Mouse (Mus musculus) embryonic facial prominence, embryonic 12.5 days (tissue): Measurements from ENCODE around the gene Gm10142. TPM values are rescaled to one million over a fixed set of nuclear protein-coding genes. Genes with fewer than 3 reads are reported as not detected.
A peak's percentile ranks its signal among the peaks of the same experiment; 100 is the strongest.
"Not testable (repeated sequence)": the region's sequence is repeated elsewhere in the genome, so short reads cannot be mapped to it uniquely, and the experiment has no call there.

Source experiments
- ATAC-seq: fragments of 200-750 bp; cut with Nextera tagmentation; 2 replicates; pipeline ENCODE4 v1.8.0; 2017; ENCODE audit not compliant: insufficient number of reproducible peaks, insufficient read depth, low FRiP score, low TSS enrichment
- H3K27ac ChIP-seq: fragments of 300-500 bp; sonication (generic); 2 replicates; pipeline ENCODE4 v1.5.1; 2016; ENCODE audit warnings: mild to moderate bottlenecking
- H3K27me3 ChIP-seq: fragments of 300-500 bp; sonication (generic); 2 replicates; pipeline ENCODE4 v1.6.1; 2016; ENCODE audit warnings: mild to moderate bottlenecking, moderate library complexity
- H3K36me3 ChIP-seq: fragments of 300-500 bp; sonication (generic); 2 replicates; pipeline ENCODE4 v1.6.1; 2016; ENCODE audit warnings: mild to moderate bottlenecking
- H3K4me1 ChIP-seq: fragments of 300-500 bp; sonication (generic); 2 replicates; pipeline ENCODE4 v1.6.1; 2016
- H3K4me2 ChIP-seq: fragments of 300-500 bp; sonication (generic); replicated peaks from 2 replicates; pipeline ENCODE4 v1.6.1; 2016; ENCODE audit warnings: mild to moderate bottlenecking, moderate library complexity
- H3K4me3 ChIP-seq: fragments of 300-500 bp; sonication (generic); 2 replicates; pipeline ENCODE4 v1.5.1; 2016; ENCODE audit warnings: mild to moderate bottlenecking
- H3K9ac ChIP-seq: fragments of 300-500 bp; sonication (generic); 2 replicates; pipeline ENCODE4 v1.6.1; 2016; ENCODE audit warnings: mild to moderate bottlenecking, moderate library complexity
- H3K9me3 ChIP-seq: fragments of 300-500 bp; sonication (generic); 2 replicates; pipeline ENCODE4 v1.6.1; 2016; ENCODE audit warnings: mild to moderate bottlenecking, moderate library complexity
- WGBS: fragments of 180-500 bp; shearing (Covaris S2); methylation state at CpG from one replicate; pipeline ENCODE4 v1.1.7; 2016; 5-methylcytosine and 5-hydroxymethylcytosine counted together
- polyA plus RNA-seq: library from polyadenylated mRNA; unstranded; fragments of >200 nt; fragmentation: Nextera tagmentation; extraction: Ambion mirVana; gene quantifications from 2 replicates; pipeline ENCODE4 v1.2.1, GENCODE M21; 2016

Gene Gm10142
- polyA plus RNA-seq = not detected in 2 replicates

DNA sequence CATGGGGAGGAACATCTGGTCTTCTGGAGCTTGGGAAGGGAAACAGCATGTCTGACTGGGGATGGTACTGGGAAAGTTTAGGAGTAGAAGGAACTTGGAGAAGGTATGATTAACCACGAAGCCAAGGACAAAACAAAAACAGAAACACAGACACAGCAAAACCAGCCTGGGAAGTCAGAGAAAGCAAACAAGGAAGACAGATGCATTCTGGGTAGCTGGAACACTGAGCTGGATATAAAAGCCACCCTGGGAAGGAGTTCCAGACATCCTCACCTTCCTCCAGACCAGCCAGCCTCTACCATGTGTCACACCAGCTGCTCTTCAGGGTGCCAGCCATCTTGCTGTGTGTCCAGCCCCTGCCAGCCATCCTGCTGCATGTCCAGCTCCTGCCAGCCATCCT lies at the start of gene Gm10142:
Gene Gm10142, plus strand, starts transcription at position 301 of the 400 bp plus-strand sequence.
- H3K9ac ChIP-seq = no peak within 1 kb of the TSS
- H3K36me3 ChIP-seq = no peaks in the 10 kb centered on the region
- no peaks in the 10 kb centered on the region; the same call in 1 of the 2 replicates for H3K9me3 ChIP-seq
- 63% methylated on average over 1 of the region's 1 CpGs for WGBS
- H3K4me3 ChIP-seq = no peak within 1 kb of the TSS
- H3K27ac ChIP-seq = no peak within 1 kb of the TSS
- no peaks in the 10 kb centered on the region for H3K27me3 ChIP-seq
- no peak for ATAC-seq
- H3K4me1 ChIP-seq = no peaks in the 10 kb centered on the region
- no peak within 1 kb of the TSS for H3K4me2 ChIP-seq

DNA sequence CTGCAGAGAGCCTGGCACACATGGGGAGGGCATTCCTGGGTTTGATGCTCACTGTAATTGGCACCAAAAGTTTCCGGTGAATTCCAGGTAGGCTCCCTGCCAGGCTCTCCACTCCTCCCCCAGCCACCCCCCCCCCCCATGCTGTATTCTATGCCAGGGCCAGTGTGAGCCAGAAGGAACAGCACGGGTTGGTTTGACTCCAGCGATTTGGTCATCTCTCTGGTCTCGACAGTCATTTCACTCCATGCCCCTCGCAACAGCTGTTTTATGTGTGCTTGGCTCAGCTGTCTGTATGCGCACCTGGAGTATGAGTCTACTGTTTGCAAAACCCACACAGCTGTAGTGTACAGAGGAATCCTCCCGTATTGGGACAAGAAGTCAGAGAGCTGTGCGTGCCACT lies 49.3 kb upstream of the Gm10142 start:
- H3K27ac ChIP-seq = no peak overlapping the region
- ATAC-seq = no peak
- H3K9ac ChIP-seq = no peak overlapping the region
- no peaks in the 10 kb centered on the region for H3K27me3 ChIP-seq
- H3K36me3 ChIP-seq = no peaks in the 10 kb centered on the region
- no peaks in the 10 kb centered on the region for H3K4me1 ChIP-seq
- WGBS = 87% methylated on average over 8 of the region's 8 CpGs
- no peaks in the 10 kb centered on the region for H3K9me3 ChIP-seq
- H3K4me3 ChIP-seq = no peak overlapping the region
- no peak overlapping the region for H3K4me2 ChIP-seq

DNA sequence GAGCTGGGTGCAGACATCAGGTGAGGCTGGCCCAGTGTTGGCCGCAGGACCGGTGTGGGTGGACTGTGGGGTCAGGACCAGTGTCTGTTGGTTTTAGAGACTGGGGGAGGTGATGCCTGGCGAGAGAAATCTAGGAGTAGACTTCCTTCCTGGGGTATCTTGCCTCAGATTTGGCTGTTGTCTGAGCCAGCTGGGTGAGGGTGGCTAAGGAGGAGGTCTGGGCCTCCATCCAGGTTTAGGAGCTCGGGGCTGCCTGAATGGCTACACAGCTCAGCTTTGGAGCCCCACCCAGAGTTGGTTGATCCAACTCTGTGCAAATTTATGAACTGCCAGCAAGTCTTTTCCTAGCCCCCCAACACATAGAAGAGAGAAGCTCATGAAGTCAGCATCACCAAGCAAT lies 48.2 kb upstream of the Gm10142 start:
- no peaks in the 10 kb centered on the region for H3K9me3 ChIP-seq
- 94% methylated on average over 4 of the region's 4 CpGs for WGBS
- no peaks in the 10 kb centered on the region for H3K27me3 ChIP-seq
- H3K27ac ChIP-seq = no peak overlapping the region
- no peaks in the 10 kb centered on the region for H3K36me3 ChIP-seq
- no peak for ATAC-seq
- H3K4me3 ChIP-seq = no peak overlapping the region
- H3K4me1 ChIP-seq = no peaks in the 10 kb centered on the region
- H3K9ac ChIP-seq = no peak overlapping the region
- no peak overlapping the region for H3K4me2 ChIP-seq

DNA sequence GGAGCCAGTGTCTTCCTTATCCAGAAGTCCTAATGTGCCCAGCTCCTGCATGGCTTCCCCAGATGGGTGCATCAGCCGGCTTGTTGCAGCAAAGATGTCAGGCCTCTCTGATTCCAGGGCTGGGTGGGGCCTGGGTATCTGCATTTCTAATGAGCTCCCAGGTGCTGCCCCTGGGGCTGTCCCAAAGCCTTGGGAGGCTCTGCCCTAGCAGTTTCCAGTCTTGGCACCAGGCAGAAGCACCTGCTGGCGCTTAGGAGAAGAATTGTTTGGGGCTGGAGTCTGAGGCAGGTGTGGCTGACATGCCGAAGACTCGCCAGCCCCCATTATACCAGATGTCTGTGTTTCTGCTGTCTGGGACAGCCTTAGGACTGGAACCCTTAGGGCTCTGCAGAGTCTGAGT lies 44.9 kb upstream of the Gm10142 start:
- 73% methylated on average over 4 of the region's 4 CpGs for WGBS
- Histone ChIP-seq H3K4me1 (no peaks in the 10 kb centered on the region), H3K4me3 (no peak overlapping the region), H3K27me3 (peaks cover 6% of the 10 kb centered on the region; the same call in 1 of the 2 replicates), H3K27ac (no peak overlapping the region), H3K36me3 (no peaks in the 10 kb centered on the region), H3K9me3 (no peaks in the 10 kb centered on the region), H3K4me2 (no peak overlapping the region), H3K9ac (no peak overlapping the region)
- no peak for ATAC-seq

DNA sequence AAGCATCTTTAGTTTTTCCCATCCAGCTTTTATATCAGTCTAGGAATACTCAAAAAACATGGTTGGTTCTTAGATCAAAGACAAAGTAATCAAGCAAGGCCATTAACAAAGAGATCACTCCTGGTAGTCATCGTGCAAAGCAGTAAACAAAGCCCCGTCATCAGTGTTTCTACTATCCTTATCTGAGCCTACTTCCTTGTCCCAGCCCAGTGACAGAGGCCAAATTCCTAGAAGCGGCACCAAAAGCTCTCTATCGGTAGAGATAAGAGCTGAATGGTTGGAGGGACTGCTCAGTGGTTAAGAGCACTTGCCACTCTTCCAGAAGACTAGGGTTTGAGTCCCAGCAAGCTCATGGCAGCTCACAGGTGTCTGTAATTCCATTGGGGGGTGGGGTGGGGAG lies 44.1 kb upstream of the Gm10142 start:
- Histone ChIP-seq H3K27ac (no peak overlapping the region), H3K4me1 (no peaks in the 10 kb centered on the region), H3K9me3 (no peaks in the 10 kb centered on the region), H3K9ac (no peak overlapping the region), H3K27me3 (peaks cover 10% of the 10 kb centered on the region), H3K4me3 (no peak overlapping the region), H3K4me2 (no peak overlapping the region), H3K36me3 (no peaks in the 10 kb centered on the region)
- no peak for ATAC-seq
- WGBS = 85% methylated on average over 4 of the region's 4 CpGs

DNA sequence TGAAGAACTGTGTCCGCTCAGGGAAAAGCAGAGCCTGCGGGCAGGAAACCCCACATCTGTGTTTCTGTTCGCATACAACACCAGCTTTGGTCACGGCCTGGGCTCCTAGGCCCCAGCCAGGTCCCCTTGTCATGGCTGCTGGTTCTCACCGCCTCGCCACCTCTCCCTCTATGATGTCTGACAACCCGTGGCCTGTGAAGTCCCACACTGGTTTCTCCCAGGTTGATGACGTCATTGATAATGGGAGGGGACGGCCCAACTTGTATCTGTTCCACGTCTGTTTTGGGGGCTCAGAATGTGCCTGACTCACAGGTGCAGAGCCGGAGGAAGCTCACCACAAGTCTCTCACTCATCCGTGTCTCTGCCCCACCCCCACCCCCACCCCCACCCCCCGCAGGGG lies 41.8 kb upstream of the Gm10142 start:
- H3K9ac ChIP-seq = no peak overlapping the region
- no peak overlapping the region for H3K4me3 ChIP-seq
- no peaks in the 10 kb centered on the region for H3K9me3 ChIP-seq
- peaks cover 32% of the 10 kb centered on the region for H3K27me3 ChIP-seq
- peaks cover 14% of the 10 kb centered on the region; the same call in 1 of the 2 replicates for H3K4me1 ChIP-seq
- no peaks in the 10 kb centered on the region for H3K36me3 ChIP-seq
- ATAC-seq = no peak
- H3K27ac ChIP-seq = no peak overlapping the region
- no peak overlapping the region for H3K4me2 ChIP-seq
- 53% methylated on average over 13 of the region's 13 CpGs for WGBS

DNA sequence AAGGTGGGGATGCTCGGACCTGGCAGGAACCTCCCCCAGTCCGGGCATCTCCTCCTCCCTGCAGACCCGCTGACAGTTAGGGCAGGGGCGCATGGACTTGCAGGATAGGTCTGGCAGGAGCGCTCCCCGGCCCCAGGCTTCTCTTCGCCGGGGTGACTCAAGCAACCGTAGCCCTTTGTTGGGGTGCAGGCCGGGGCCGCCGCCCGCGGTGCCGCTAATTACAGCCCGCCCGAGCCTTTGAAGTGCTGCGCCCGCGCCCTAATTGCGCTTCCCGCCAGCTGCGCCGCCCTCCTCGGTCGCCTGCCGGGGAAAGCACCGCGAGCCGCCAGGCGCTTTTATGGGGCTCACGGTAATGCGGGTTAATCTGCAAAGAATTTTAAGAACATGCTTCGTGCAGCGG lies 38.0 kb upstream of the Gm10142 start:
- ATAC-seq = no peak
- Histone ChIP-seq H3K27ac (0 out of 2 replicates have a peak overlapping the region, but pooled peaks have one; percentile 7), H3K4me2 (peak overlapping the region; percentile 76), H3K4me1 (peaks cover 14% of the 10 kb centered on the region; the same call in 1 of the 2 replicates), H3K9me3 (no peaks in the 10 kb centered on the region), H3K4me3 (peak overlapping the region; percentile 37), H3K9ac (peak overlapping the region; percentile 41; the same call in 1 of the 2 replicates), H3K27me3 (peaks cover 41% of the 10 kb centered on the region), H3K36me3 (no peaks in the 10 kb centered on the region)
- under 1% methylated on average over 35 of the region's 35 CpGs for WGBS

DNA sequence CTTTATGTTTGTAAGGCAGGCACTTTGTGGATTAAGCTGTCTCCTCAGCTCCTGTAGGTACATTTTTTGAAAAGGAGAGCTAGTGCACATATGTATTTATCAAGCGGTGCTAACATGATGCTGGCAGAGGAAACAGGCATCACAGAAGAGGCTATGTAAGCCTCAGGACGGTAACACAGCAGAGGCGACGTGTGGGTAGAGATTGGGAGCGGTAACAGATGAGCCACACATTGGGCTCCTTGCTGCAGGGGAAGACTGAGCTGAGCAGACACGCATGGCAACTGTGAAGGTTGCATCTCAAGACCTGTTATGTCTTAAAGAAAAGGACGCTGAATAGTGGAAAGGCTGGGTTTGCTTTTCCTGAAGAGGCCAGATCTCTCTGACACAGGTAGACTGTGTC lies 32.6 kb upstream of the Gm10142 start:
- Histone ChIP-seq H3K36me3 (no peaks in the 10 kb centered on the region), H3K27ac (no peak overlapping the region), H3K4me2 (no peak overlapping the region), H3K4me3 (no peak overlapping the region), H3K9ac (no peak overlapping the region), H3K4me1 (peaks cover 14% of the 10 kb centered on the region), H3K27me3 (peaks cover 47% of the 10 kb centered on the region), H3K9me3 (no peaks in the 10 kb centered on the region)
- WGBS = 75% methylated on average over 7 of the region's 7 CpGs
- ATAC-seq = no peak

DNA sequence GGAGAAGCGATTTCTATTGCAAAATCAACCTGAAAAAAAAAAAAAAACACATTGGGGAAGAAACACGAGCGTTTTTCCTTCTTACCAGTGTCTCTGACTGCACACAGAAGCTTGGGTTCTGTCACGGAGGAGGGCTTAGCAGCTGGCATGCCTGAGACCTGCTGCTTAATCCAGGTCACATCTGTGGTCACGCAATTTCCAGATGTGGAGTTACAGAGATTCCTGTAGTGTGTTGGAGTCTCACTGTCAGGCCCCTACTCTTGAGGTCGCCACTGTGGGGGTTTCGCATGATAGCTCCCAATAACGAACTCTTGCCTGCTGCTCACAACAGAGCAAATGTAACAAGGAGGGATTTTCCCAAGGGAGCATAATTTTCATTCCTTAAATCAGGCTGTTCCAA lies 31.4 kb upstream of the Gm10142 start:
- Histone ChIP-seq H3K27ac (no peak overlapping the region), H3K9me3 (no peaks in the 10 kb centered on the region), H3K9ac (no peak overlapping the region), H3K4me3 (no peak overlapping the region), H3K27me3 (peaks cover 49% of the 10 kb centered on the region), H3K4me2 (no peak overlapping the region), H3K36me3 (no peaks in the 10 kb centered on the region), H3K4me1 (peaks cover 9% of the 10 kb centered on the region)
- no peak for ATAC-seq
- 20% methylated on average over 8 of the region's 8 CpGs for WGBS

DNA sequence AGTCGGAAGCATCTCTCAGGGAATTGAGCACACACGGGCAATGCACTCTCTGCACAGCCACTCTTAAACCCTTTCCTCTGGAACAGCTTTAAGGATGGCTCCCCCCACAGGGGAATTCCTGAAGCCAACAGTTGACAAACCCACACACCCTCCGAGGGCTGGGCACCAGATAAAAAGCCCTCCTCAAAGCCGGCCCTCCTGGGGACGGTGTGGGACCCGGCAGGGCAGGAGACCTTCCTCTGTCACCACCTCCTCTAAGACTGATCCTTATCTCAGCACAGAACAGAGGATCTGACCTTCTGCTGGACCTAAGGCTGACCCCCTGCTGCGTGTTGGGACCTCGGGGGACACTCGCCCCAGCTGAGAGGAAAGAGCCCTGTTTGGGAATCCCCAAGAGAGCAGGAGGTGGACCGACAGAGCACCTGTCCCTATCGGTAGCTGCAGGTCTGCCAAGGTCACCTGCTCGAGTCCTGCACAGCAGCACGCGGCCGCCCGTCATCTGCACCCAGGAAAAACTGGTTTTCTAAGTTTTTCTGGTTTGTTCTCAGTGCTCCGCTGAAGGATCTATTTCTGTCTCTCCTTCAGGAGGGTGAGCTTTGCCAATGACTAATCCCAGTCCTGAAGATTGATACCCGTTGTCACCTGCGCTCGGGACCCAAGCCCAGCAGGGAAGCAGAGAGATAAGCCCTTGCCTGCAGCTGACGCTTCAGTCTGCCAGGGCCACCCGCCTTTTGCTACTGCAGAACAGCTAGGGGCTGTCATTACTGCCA lies 29.5 kb upstream of the Gm10142 start, which contains the start of gene Tspear:
Gene Tspear, plus strand, starts transcription at position 675 of the 770 bp plus-strand sequence.
- H3K9me3 ChIP-seq = no peaks in the 10 kb centered on the region
- no peak within 1 kb of the TSS for H3K27ac ChIP-seq
- no peak within 1 kb of the TSS for H3K4me3 ChIP-seq
- H3K4me2 ChIP-seq = no peak within 1 kb of the TSS; the same call in 1 of the 2 replicates
- 2% methylated on average over 22 of the region's 22 CpGs for WGBS
- peaks cover 53% of the 10 kb centered on the region for H3K27me3 ChIP-seq
- H3K4me1 ChIP-seq = peaks cover 9% of the 10 kb centered on the region
- no peak for ATAC-seq
- no peaks in the 10 kb centered on the region for H3K36me3 ChIP-seq
- no peak within 1 kb of the TSS for H3K9ac ChIP-seq

DNA sequence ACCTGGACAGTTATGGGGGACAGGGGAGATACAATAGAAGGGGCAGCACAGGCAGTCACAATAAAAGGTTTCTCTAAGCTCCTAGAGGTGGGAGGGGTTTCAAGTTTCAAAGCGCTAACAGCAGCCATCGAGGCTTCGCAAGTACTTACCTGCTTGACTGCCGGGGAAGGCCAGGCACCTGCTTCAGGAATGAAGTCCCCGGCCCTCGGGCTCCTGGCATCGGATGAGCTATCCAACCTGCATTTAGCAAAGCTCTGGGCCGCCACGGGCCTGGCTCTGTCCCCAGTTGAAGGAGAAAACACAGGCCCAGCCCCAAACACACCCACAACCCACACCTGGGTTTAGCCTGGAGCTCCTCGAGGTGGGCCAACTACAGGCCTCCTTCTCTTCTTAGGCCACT lies 28.6 kb upstream of the Gm10142 start:
- no peak overlapping the region for H3K9ac ChIP-seq
- WGBS = 22% methylated on average over 10 of the region's 10 CpGs
- H3K27ac ChIP-seq = no peak overlapping the region
- no peak overlapping the region for H3K4me3 ChIP-seq
- no peaks in the 10 kb centered on the region for H3K36me3 ChIP-seq
- peaks cover 9% of the 10 kb centered on the region for H3K4me1 ChIP-seq
- H3K9me3 ChIP-seq = no peaks in the 10 kb centered on the region
- ATAC-seq = no peak
- H3K27me3 ChIP-seq = peaks cover 53% of the 10 kb centered on the region
- no peak overlapping the region; the same call in 1 of the 2 replicates for H3K4me2 ChIP-seq

DNA sequence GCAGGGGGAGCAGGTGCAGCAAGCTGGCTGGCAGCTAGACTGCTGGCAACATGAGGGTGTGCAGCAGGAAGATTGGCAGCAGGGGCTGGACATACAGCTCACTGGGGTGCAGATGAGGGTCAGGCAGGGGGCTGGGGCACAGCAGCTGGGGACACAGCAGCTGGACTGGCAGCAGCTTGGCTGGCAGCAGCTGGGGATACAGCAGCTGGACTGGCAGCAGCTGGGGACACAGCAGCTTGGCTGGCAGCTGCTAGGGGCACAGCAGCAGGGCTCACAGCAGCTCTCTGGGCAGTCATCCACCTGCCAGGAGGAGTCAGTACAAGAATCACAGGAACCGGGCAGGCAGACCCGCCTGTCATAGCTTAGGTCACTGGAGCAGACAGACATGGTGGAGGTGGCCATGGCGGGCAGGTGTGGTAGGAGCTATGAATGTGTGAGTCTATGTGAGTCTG lies 25.2 kb upstream of the Gm10142 start, which contains the start of gene Gm19402:
Gene Gm19402, minus strand, starts transcription at position 402 of the 452 bp plus-strand sequence.
- not testable (repeated sequence) for H3K36me3 ChIP-seq, H3K27ac ChIP-seq, H3K9ac ChIP-seq, ATAC-seq, H3K4me3 ChIP-seq, H3K4me1 ChIP-seq, H3K9me3 ChIP-seq, H3K4me2 ChIP-seq
- H3K27me3 ChIP-seq = peaks cover 48% of the 10 kb centered on the region
- WGBS = 71% methylated on average over 3 of the region's 3 CpGs
